Mouse (Mus musculus) liver, embryonic 14.5 days (tissue): ENCODE data around the gene Rimbp3. TPM values are rescaled to one million over a fixed set of nuclear protein-coding genes. Genes with fewer than 3 reads are reported as not detected.
"Not testable (repeated sequence)": the region's sequence is repeated elsewhere in the genome, so short reads cannot be mapped to it uniquely, and the experiment has no call there.

Source experiments
- ATAC-seq: fragments of 200-750 bp; cut with Nextera tagmentation; 2 replicates; pipeline ENCODE4 v1.8.0; 2017; ENCODE audit warnings: moderate number of reproducible peaks, mild to moderate bottlenecking, moderate library complexity; ENCODE audit not compliant: insufficient read depth
- DNase-seq, 3 experiments: peaks; one replicate each; pipeline ENCODE4 v3.0.0-alpha.2; 2012 to 2013; ENCODE audit warnings: low read depth in 3 of 3, low spot score in 3 of 3
- H3K27ac ChIP-seq: fragments of 300-500 bp; sonication (generic); 2 replicates; pipeline ENCODE4 v1.5.1; 2014; ENCODE audit warnings: moderate library complexity, mild to moderate bottlenecking, control low read depth, inconsistent platforms
- H3K27me3 ChIP-seq: fragments of 300-500 bp; sonication (generic); 2 replicates; pipeline ENCODE4 v1.6.1; 2014; ENCODE audit warnings: mild to moderate bottlenecking, low read length, moderate library complexity; ENCODE audit not compliant: control insufficient read depth, insufficient read depth
- H3K36me3 ChIP-seq: fragments of 300-500 bp; sonication (generic); replicated peaks from 2 replicates; pipeline ENCODE4 v1.6.1; 2014; ENCODE audit warnings: low read depth; ENCODE audit not compliant: control insufficient read depth, insufficient read depth
- H3K4me1 ChIP-seq, 2 experiments: fragments of 200-500 bp in 1 of 2; fragments of 300-500 bp in 1 of 2; sonication (generic) in 1 of 2; replicated peaks; 2 replicates each; pipeline ENCODE4 v1.6.1; 2012 to 2014; ENCODE audit warnings: antibody characterized with exemption in 1 of 2, inconsistent platforms in 1 of 2, low read length in 1 of 2; ENCODE audit not compliant: control insufficient read depth in 2 of 2, insufficient read depth in 2 of 2
- H3K4me2 ChIP-seq: fragments of 300-500 bp; sonication (generic); 2 replicates; pipeline ENCODE4 v1.6.1; 2014; ENCODE audit warnings: low read depth, mild to moderate bottlenecking, control low read depth, moderate library complexity
- H3K4me3 ChIP-seq, 2 experiments: fragments of 200-500 bp in 1 of 2; fragments of 300-500 bp in 1 of 2; sonication (generic) in 1 of 2; 2 replicates each; pipeline ENCODE4 v1.5.1; 2012 to 2014; ENCODE audit warnings: low read depth in 2 of 2, low read length in 2 of 2, mild to moderate bottlenecking in 2 of 2, control low read depth in 1 of 2, inconsistent platforms in 1 of 2, moderate library complexity in 1 of 2; ENCODE audit not compliant: insufficient read depth in 1 of 2
- H3K9ac ChIP-seq: fragments of 300-500 bp; sonication (generic); replicated peaks from 2 replicates; pipeline ENCODE4 v1.6.1; 2014; ENCODE audit warnings: mild to moderate bottlenecking, control low read depth, moderate library complexity
- H3K9me3 ChIP-seq: fragments of 300-500 bp; sonication (generic); 2 replicates; pipeline ENCODE4 v1.6.1; 2016; ENCODE audit warnings: low read length, mixed read lengths; ENCODE audit not compliant: control insufficient read depth
- CTCF ChIP-seq: IDR thresholded peaks from 2 replicates; pipeline ENCODE4 v1.5.1; 2016; ENCODE audit warnings: antibody characterized with exemption, low read depth, control low read depth
- EP300 ChIP-seq: IDR thresholded peaks from 2 replicates; pipeline ENCODE4 v1.6.1; 2016; ENCODE audit warnings: antibody characterized with exemption, low read depth
- WGBS: fragments of 180-500 bp; shearing (Covaris S2); extraction: QIAGEN DNeasy Blood & Tissue Kit; methylation state at CpG from one replicate; pipeline ENCODE4 v1.1.7; 2014; ENCODE audit not compliant: insufficient replicate concordance; 5-methylcytosine and 5-hydroxymethylcytosine counted together
- polyA plus RNA-seq, 2 experiments: library from polyadenylated mRNA; depleted of rRNA in 1 of 2; stranded (reverse) in 1 of 2; unstranded in 1 of 2; fragments of >200 nt; fragmentation: Nextera tagmentation in 1 of 2; extraction: Ambion mirVana in 1 of 2; gene quantifications; 2 replicates each; pipeline versions ENCODE4 v1.2.1 to v1.2.3; 2012 to 2014

Rimbp3 gene
- 0.01 and 0.03 TPM in 2 replicates for polyA plus RNA-seq (2012; rRNA removed)
- 0.05 and 0.06 TPM in 2 replicates for polyA plus RNA-seq (2014; fragmentation: Nextera tagmentation; extraction: Ambion mirVana)

DNA sequence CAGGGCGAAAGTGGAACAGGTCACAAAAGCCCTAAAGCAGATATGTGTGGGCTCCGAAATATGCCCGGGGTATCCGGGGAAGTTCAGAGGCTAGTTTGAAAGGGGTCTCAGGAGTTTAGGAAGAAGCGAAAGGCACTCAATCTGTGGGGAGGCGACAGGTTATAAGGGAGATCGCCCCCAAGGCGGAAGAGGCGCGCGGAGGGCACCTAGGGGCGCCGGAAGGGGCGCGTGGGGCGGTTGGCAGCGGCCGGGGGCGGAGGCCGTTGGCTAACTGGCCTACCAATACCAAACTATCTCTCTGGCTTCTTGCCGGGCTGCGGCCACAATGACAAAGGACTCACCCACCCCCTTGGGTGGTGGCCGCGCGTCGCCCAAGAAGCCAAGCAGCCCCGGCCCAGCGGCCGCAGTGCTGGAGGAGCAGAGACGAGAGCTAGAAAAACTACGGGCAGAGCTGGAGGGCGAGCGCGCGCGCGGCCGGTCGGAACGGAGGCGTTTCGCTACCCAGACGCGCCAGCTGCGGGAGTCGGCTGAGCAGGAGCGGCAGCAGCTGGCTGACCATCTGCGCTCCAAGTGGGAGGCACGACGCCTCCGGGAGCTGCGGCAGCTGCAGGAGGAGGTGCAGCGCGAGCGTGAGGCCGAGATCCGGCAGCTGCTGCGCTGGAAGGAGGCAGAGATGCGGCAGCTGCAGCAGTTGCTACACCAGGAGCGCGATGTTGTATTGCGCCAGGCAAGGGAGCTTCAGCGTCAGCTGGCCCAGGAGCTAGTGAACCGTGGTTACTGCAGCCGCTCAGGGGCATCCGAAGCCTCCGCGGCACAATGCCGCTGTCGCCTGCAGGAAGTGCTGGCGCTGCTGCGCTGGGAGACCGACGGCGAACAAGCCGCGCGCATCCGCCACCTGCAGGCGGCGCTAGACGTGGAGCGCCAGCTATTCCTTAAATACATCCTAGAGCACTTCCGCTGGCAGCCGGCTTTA lies at the start of gene Rimbp3:
TSS of gene Rimbp3 (plus strand) at position 215 of the 973 bp plus-strand sequence.
- Histone ChIP-seq H3K27ac (no peak within 1 kb of the TSS), H3K4me2 (peak within 1 kb of the TSS; percentile 91), H3K36me3 (no peaks in the 10 kb centered on the region), H3K4me1 (peaks cover 3 to 8% of the 10 kb centered on the region in 2 experiments; a peak in 2 of 4 replicates), H3K9me3 (no peaks in the 10 kb centered on the region), H3K4me3 (peak within 1 kb of the TSS; percentile 55 to 67), H3K27me3 (peaks cover 13% of the 10 kb centered on the region), H3K9ac (peak within 1 kb of the TSS; percentile 49)
- ATAC-seq (peak; percentile 66), DNase-seq (peak; percentile 61 to 68 (median 66))
- 1% methylated on average over 85 of the region's 85 CpGs for WGBS
- TF ChIP-seq CTCF (peak; percentile 91), EP300 (no peak)

DNA sequence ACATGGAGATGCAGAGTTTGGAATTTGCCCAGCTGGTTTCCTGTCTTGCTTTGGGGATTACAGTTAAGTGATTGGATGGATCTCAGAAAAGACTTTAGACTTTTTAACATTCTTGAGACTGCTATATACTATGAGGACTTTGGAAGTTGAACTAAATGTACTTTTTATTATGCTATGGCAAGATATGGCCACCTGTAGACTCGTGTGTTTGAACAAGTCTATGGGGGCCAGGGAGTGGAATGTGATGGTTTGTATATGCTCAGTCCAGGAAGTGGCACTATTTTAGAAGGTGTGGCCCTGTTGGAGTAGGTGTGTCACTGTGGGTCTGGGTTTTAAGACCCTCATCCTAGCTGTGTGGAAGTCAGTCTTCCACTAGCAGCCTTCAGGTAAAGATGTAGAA lies 42.9 kb upstream of the Rimbp3 start:
- not testable (repeated sequence) for H3K27ac ChIP-seq, H3K9ac ChIP-seq, DNase-seq, H3K27me3 ChIP-seq, ATAC-seq, H3K9me3 ChIP-seq, H3K4me3 ChIP-seq, H3K4me2 ChIP-seq, H3K4me1 ChIP-seq
- WGBS = 66% methylated on average over 1 of the region's 1 CpGs
- H3K36me3 ChIP-seq = peaks cover 13% of the 10 kb centered on the region

DNA sequence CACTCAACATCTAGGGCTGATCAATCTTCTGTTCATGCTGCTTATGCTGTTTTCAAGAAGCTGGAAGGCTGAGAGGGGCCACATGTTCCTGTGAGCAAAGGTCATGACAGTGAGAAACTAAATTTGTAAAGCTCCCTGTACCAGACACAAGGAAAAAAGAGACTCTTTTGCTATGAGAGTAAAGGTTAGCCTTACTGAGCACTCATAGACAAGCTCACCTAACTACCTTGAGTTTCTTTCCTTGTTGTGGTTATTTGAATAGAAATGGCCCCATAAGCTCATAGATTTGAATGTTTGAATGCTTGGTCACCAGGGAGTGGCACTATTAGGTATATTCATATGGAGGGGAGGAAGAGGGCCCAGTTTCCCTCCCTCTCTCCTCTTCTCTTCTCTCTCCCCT lies 41.2 kb upstream of the Rimbp3 start:
- no peaks in the 10 kb centered on the region for H3K9me3 ChIP-seq
- no peaks in the 10 kb centered on the region for H3K4me1 ChIP-seq
- no peaks in the 10 kb centered on the region for H3K27me3 ChIP-seq
- no peak for TF ChIP-seq EP300
- TF ChIP-seq CTCF = no peak
- no peak overlapping the region for H3K9ac ChIP-seq
- H3K4me3 ChIP-seq = no peak overlapping the region
- H3K36me3 ChIP-seq = peaks cover 16% of the 10 kb centered on the region
- DNase-seq (no peak), ATAC-seq (no peak)
- H3K27ac ChIP-seq = no peak overlapping the region
- H3K4me2 ChIP-seq = no peak overlapping the region

DNA sequence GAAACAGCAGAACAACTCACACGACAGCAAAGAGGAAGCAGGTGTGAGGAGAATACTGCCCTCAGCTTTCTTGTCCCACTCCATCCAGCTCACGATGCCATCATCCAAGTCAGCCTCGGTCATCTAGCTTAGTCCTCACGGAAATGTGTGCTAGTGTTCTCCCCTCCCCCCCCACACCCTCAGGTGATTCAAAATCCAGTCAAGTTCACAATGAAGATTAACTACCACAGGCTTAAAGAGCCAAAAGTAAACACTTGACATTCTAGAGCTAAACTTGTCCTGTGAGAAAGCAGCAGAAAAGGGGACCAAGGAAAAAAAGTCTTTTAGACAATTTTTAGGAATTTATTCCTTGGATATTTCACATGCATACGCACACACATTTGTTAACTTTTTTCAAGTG lies 40.4 kb upstream of the Rimbp3 start:
- DNase-seq (no peak), ATAC-seq (no peak)

DNA sequence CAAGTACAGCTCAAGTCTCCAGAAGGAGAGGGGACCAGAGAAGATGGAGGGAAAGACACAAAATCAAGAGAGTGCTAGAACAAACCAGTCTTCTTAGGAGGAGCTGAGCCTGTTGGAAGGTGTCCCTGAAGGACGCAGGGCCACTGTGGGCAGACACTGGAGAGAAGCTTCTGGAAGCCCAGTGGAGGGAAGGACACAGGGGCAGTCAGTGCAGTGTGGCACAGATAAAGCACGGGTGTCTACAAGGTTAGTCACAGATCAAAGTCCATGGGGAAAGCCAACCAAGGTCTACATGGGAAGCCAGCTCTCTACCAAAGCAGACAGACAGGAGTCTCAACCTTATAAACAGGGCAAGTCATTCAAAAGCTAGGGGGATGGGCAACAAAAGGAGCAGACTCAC lies 32.6 kb upstream of the Rimbp3 start:
- ATAC-seq (no peak), DNase-seq (no peak)
- TF ChIP-seq EP300 = no peak
- no peak for TF ChIP-seq CTCF
- Histone ChIP-seq H3K9me3 (no peaks in the 10 kb centered on the region), H3K9ac (no peak overlapping the region), H3K27ac (no peak overlapping the region), H3K36me3 (peaks cover 23% of the 10 kb centered on the region), H3K4me3 (no peak overlapping the region), H3K4me2 (no peak overlapping the region), H3K4me1 (0 out of 4 replicates have a peak, but pooled peaks cover 0 to under 1% of the 10 kb centered on the region in 2 experiments), H3K27me3 (no peaks in the 10 kb centered on the region)
- 73% methylated on average over 2 of the region's 2 CpGs for WGBS

More for the DNA sequence above, 40.4 kb upstream of the Rimbp3 start:
- H3K9me3 ChIP-seq = no peaks in the 10 kb centered on the region
- no peak overlapping the region for H3K4me3 ChIP-seq
- TF ChIP-seq EP300 (no peak), CTCF (no peak)
- H3K27me3 ChIP-seq = no peaks in the 10 kb centered on the region
- H3K9ac ChIP-seq = no peak overlapping the region
- no peak overlapping the region for H3K4me2 ChIP-seq
- 74% methylated on average over 5 of the region's 5 CpGs for WGBS
- no peaks in the 10 kb centered on the region for H3K4me1 ChIP-seq
- peaks cover 21% of the 10 kb centered on the region for H3K36me3 ChIP-seq
- H3K27ac ChIP-seq = no peak overlapping the region
